Mouse (Mus musculus) cerebellum, adult 9-10 months (tissue): ENCODE results near the gene Fgf22.

Experiments used
- DNase-seq: peaks from one replicate; pipeline ENCODE4 v3.0.0; 2022

Gene Fgf22

GRCm38 (mm10) chr10:79754856-79755516 lies at the start of gene Fgf22:
Fgf22 (plus strand) TSS chr10:79755076.
- peak; percentile 87 for DNase-seq

GRCm38 (mm10) chr10:79705951-79706350 lies 48.9 kb upstream of the Fgf22 start:
- DNase-seq, result peak; percentile 59

DNA sequence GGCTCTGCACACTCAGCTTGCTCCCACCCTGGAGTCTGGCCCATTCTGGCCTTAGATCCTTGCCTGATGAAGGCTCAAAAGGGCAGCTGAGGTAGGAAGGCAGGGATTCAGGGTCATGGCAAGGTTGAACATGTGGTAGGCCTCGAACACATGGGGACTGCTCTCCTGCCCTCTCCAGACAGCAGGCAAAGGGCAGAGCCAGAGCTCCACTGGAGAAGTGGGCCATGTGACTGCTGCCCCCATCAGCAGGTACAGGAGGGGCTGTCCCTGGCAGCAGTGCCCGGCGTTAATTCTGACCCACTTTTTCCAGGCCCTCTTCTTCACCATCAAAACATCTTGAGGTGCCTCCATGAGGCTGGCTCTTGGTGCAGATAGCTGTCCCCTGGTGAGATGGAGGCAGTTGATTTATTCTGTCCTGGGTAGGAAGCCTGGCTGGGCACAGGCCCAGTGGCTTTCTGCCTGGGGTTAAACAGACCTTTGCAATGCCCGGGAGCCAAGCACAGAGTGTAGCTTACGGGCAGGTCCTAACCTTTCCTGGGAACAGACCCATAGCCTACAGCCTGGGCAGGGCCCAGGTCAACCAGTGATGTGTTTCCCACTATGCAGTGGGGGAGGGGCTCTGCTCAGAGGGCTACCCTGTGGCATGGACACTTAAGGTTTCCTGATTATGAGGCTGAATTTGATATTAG lies 48.3 kb upstream of the Fgf22 start:
- peak; percentile 75 for DNase-seq

GRCm38 (mm10) chr10:79707162-79707561 lies 47.7 kb upstream of the Fgf22 start:
- peak; percentile 84 for DNase-seq

DNA sequence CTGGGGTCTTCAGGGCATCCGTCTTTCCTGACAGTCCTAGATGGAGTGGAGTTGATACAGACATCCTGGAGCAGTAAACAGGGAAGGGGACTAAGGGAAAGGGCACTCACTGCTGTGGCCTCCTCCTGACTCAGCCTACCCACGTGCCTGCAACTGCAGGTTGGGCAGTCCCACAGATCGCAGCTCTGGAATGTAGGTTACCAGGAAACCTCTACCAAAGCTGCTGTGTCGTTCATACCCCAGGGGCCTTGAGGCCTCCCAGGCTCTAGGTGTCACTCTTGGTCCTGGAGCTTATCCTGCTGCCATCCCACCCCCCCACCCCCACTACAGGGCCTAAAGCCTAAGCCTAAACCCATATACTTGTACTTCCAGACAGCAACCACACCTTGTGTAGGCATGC lies 47.1 kb upstream of the Fgf22 start:
- peak; percentile 50 for DNase-seq

- DNase-seq, result no peak
These were observed 46.2 kb upstream of the Fgf22 start for GRCm38 (mm10) chr10:79708668-79709067.

GRCm38 (mm10) chr10:79709307-79709706 lies 45.6 kb upstream of the Fgf22 start:
- DNase-seq, result no peak

- peak; percentile 49 for DNase-seq
These were observed 42.8 kb upstream of the Fgf22 start for GRCm38 (mm10) chr10:79712029-79712428.

GRCm38 (mm10) chr10:79712499-79713126 lies 42.3 kb upstream of the Fgf22 start:
- peak; percentile 85 for DNase-seq

- DNase-seq, result no peak
These were observed 41.7 kb upstream of the Fgf22 start for GRCm38 (mm10) chr10:79713163-79713562.

- DNase-seq, result peak; percentile 70
These were observed 39.9 kb upstream of the Fgf22 start for GRCm38 (mm10) chr10:79714996-79715395.

DNA sequence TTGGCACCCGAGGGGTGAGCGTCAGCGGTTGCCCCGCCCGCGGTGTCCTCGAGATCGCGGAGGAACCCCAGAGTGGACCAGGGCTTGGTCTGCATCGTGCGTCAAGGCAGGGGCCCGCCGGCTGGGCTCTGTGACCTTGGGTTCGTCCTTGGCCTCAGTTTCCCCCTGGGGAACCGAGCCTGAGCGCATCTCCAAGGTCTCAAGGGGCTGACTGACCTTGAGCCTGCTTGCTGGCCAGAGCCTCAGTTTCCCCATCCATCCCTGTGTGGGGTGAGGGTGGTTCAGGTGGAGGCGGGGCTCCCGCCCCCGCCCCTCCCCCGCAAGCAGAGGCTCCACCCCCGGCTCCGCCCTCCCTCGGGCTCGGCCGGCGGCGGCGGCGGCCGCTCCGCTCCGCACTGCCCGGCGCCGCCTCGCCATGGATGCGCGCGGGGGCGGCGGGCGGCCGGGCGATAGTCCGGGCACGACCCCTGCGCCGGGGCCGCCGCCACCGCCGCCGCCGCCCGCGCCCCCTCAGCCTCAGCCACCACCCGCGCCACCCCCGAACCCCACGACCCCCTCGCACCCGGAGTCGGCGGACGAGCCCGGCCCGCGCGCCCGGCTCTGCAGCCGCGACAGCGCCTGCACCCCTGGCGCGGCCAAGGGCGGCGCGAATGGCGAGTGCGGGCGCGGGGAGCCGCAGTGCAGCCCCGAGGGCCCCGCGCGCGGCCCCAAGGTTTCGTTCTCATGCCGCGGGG lies 38.5 kb upstream of the Fgf22 start, which contains the start of gene Hcn2:
Hcn2 (plus strand) TSS at position 381 of the 734 bp plus-strand sequence.
- peak; percentile 77 for DNase-seq

DNA sequence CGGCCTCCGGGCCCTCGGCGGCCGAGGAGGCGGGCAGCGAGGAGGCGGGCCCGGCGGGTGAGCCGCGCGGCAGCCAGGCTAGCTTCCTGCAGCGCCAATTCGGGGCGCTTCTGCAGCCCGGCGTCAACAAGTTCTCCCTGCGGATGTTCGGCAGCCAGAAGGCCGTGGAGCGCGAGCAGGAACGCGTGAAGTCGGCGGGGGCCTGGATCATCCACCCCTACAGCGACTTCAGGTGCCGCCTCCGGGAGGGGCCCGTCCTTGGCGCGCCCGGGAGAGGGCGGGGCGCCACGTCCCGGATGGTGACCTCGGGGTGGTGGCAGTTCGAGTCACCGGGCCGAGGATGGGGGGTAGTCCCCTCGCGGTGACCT lies 37.9 kb upstream of the Fgf22 start:
- peak; percentile 76 for DNase-seq

DNA sequence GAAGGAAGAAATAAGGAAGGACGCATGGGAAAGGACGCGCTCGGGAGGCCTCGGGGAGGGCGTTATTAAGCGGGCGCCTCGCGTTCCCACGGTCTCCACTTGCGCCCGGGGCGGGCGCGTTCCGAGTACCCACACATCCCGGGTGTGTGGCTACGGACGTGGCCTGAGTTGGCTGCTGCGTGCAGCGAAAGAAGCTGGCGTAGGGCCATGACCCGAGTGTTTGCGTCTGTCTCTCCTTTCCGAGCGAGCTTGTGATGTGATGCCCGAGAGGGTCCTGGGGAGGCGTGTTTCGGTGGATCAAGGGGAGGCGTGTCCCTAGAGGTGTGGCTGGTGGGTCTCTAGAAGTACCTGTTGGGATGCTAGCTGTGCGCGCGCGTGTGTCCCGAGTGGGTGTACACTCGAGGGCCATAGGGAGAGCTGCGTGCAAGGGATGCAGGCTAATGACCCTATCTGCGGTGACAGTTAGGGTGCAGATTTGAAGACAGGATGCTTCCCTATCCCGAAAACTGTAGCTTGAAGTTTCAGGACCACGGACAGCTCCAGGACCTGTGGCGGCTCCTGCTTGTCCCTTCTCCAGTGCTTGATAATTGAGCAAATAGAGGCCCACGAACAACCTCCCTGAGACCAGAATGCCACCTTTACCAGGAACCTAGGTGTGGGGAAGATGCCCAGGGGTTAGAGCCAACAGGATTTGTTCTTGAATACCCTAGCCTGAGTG lies 37.1 kb upstream of the Fgf22 start:
- peak; percentile 74 for DNase-seq

DNA sequence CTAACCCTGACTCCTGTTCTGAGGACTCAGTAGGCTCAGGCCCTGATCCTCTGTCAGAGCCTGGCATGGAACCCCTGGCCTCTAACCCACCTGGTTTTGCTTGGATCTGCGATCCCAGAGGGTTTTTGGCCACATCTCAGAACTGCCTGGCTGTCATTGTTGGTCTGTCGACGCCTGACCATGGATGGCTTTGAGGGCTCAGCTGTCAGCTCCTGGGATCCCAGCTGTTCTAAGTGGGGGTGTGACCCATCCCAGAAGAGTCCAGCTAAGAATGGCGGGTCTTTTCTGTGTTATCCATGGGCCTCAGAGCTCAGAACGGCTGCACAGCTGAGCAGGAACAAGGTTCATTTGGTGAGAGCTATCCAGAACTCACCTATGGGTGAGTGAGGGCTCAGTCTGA lies 33.8 kb upstream of the Fgf22 start:
- DNase-seq, result no peak

- no peak for DNase-seq
These were observed 31.8 kb upstream of the Fgf22 start for GRCm38 (mm10) chr10:79723047-79723446.

GRCm38 (mm10) chr10:79723692-79724091 lies 31.2 kb upstream of the Fgf22 start:
- DNase-seq, result no peak

DNA sequence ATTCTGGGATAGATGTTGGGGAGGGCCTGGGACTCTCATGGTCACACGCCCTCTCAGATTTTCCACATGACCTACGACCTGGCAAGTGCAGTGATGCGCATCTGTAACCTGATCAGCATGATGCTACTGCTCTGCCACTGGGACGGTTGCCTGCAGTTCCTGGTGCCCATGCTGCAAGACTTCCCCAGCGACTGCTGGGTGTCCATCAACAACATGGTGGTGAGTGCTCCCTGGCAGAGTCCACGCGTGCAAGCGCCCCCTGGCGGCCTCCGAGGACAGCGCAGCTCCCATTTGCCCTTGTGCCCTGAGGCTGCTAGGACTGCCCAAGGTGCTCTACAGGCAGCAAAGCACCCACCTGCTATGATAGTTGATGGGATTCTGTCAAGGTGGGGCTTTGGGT lies 28.8 kb upstream of the Fgf22 start:
- no peak for DNase-seq

- DNase-seq, result no peak
These were observed 26.3 kb upstream of the Fgf22 start for GRCm38 (mm10) chr10:79728323-79729249.

GRCm38 (mm10) chr10:79729357-79729965 lies 25.4 kb upstream of the Fgf22 start:
- DNase-seq, result no peak

DNA sequence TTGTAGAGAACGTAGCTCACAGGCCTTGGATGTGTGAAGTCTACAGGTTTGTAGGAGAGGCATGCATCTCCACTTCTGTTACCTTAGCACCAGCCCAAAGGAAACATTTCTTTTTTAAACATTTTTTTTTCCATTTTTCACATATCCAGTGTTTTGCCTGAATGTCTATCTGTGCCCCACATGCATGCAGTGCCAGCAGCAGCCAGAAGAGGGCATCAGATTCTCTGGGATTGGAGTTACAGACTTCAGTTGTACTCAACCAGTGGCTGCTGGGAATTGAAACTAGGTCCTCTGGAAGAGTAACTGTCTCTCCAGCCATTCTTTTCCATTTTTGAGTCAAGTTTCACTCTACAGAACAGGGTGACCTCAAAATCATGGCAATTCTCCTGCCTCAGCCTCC lies 22.4 kb upstream of the Fgf22 start:
- no peak for DNase-seq
